Mouse (Mus musculus) forebrain, embryonic 10.5 days (tissue): ENCODE measurements around the gene Gm17535. TPM values are rescaled to one million over a fixed set of nuclear protein-coding genes. Genes with fewer than 3 reads are reported as not detected.
"Not testable (repeated sequence)": the region's sequence is repeated elsewhere in the genome, so short reads cannot be mapped to it uniquely, and the experiment has no call there.

Source experiments
- DNase-seq: peaks from one replicate; pipeline ENCODE4 v3.0.0-alpha.2; 2017; ENCODE audit warnings: low spot score; ENCODE audit errors: extremely low spot score
- H3K27ac ChIP-seq: fragments of 300-500 bp; sonication (generic); 2 replicates; pipeline ENCODE4 v1.5.1; 2016; ENCODE audit warnings: mild to moderate bottlenecking
- H3K27me3 ChIP-seq: fragments of 300-500 bp; sonication (generic); 2 replicates; pipeline ENCODE4 v1.6.1; 2016; ENCODE audit warnings: mild to moderate bottlenecking; ENCODE audit not compliant: poor library complexity, severe bottlenecking
- H3K36me3 ChIP-seq: fragments of 300-500 bp; sonication (generic); replicated peaks from 2 replicates; pipeline ENCODE4 v1.6.1; 2016; ENCODE audit warnings: mild to moderate bottlenecking, moderate library complexity
- H3K4me1 ChIP-seq: fragments of 300-500 bp; sonication (generic); 2 replicates; pipeline ENCODE4 v1.6.1; 2016
- H3K4me3 ChIP-seq: fragments of 300-500 bp; sonication (generic); 2 replicates; pipeline ENCODE4 v1.5.1; 2016; ENCODE audit warnings: mild to moderate bottlenecking, moderate library complexity
- H3K9me3 ChIP-seq: fragments of 300-500 bp; sonication (generic); 2 replicates; pipeline ENCODE4 v1.6.1; 2016; ENCODE audit warnings: mild to moderate bottlenecking, moderate library complexity
- WGBS: fragments of 180-500 bp; shearing (Covaris S2); methylation state at CpG from one replicate; pipeline ENCODE4 v1.1.7; 2016; 5-methylcytosine and 5-hydroxymethylcytosine counted together
- polyA plus RNA-seq: library from polyadenylated mRNA; unstranded; fragments of >200 nt; fragmentation: Nextera tagmentation; extraction: Ambion mirVana; gene quantifications from 2 replicates; pipeline ENCODE4 v1.2.1, GENCODE M21; 2016

The Gm17535 gene
- not detected in 2 replicates for polyA plus RNA-seq

DNA sequence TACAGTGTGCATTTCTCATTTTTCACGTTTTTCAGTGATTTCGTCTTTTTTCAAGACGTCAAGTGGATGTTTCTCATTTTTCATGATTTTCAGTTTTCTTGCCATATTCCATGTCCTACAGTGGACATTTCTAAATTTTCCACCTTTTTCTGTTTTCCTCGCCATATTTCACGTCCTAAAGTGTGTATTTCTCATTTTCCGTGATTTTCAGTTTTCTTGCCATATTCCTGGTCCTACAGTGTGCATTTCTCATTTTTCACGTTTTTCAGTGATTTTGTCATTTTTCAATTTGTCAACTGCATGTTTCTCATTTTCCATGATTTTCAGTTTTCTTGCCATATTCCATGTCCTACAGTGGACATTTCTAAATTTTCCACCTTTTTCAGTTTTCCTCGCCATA lies at the start of gene Gm17535:
Gene Gm17535 (plus strand): TSS at position 301 of the 400 bp plus-strand sequence.
- 47% methylated on average over 1 of the region's 8 CpGs for WGBS
- H3K36me3 ChIP-seq, H3K4me1 ChIP-seq, H3K27me3 ChIP-seq, H3K27ac ChIP-seq, H3K9me3 ChIP-seq, DNase-seq, H3K4me3 ChIP-seq: not testable (repeated sequence)

DNA sequence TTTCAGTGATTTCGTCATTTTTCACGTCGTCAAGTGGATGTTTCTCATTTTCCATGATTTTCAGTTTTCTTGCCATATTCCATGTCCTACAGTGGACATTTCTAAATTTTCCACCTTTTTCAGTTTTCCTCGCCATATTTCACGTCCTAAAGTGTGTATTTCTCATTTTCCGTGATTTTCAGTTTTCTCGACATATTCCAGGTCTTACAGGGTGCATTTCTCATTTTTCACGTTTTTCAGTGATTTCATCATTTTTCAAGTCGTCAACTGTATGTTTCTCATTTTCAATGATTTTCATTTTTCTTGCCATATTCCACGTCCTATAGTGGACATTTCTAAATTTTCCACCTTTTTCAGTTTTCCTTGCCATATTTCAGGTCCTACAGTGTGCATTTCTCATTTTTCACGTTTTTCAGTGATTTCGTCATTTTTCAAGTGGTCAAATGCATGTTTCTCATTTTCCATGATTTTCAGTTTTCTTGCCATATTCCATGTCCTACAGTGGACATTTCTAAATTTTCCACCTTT lies 33.9 kb upstream of the Gm17535 start, which contains the start of gene Gm10722:
Gene Gm10722 (plus strand): TSS at position 478 of the 528 bp plus-strand sequence.
- peak; percentile 40 for DNase-seq
- H3K27me3 ChIP-seq, H3K4me3 ChIP-seq, H3K4me1 ChIP-seq, H3K36me3 ChIP-seq, H3K27ac ChIP-seq, H3K9me3 ChIP-seq: not testable (repeated sequence)
- WGBS, result 72% methylated on average over 12 of the region's 12 CpGs

DNA sequence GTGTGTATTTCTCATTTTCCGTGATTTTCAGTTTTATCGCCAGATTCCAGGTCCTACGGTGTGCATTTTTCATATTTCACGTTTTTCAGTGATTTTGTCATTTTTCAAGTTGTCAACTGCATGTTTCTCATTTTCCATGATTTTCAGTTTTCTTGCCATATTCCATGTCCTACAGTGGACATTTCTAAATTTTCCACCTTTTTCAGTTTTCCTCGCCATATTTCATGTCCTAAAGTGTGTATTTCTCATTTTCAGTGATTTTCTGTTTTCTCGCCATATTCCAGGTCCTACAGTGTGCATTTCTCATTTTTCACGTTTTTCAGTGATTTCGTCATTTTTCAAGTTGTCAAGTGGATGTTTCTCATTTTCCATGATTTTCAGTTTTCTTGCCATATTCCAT lies 33.4 kb upstream of the Gm17535 start:
- H3K27ac ChIP-seq, H3K9me3 ChIP-seq, H3K4me1 ChIP-seq, DNase-seq, H3K4me3 ChIP-seq, H3K36me3 ChIP-seq, H3K27me3 ChIP-seq: not testable (repeated sequence)
- WGBS, result 65% methylated on average over 8 of the region's 8 CpGs

DNA sequence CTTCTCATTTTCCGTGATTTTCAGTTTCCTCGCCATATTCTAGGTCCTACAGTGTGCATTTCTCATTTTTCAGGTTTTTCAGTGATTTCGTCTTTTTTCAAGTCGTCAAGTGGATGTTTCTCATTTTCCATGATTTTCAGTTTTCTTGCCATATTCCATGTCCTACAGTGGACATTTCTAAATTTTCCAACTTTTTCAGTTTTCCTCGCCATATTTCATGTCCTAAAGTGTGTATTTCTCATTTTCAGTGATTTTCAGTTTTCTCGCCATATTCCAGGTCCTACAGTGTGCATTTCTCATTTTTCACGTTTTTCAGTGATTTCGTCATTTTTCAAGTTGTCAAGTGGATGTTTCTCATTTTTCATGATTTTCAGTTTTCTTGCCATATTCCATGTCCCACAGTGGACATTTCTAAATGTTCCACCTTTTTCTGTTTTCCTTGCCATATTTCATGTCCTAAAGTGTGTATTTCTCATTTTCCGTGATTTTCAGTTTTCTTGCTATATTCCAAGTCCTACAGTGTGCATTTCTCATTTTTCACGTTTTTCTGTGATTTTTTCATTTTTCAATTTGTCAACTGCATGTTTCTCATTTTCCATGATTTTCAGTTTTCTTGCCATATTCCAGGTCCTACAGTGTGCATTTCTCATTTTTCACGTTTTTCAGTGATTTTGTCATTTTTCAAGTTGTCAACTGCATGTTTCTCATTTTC lies 32.3 kb upstream of the Gm17535 start:
- H3K4me3 ChIP-seq, H3K27ac ChIP-seq, H3K27me3 ChIP-seq, H3K36me3 ChIP-seq, H3K4me1 ChIP-seq, H3K9me3 ChIP-seq: not testable (repeated sequence)
- WGBS, result 71% methylated on average over 9 of the region's 11 CpGs
- peak; percentile 78 for DNase-seq

DNA sequence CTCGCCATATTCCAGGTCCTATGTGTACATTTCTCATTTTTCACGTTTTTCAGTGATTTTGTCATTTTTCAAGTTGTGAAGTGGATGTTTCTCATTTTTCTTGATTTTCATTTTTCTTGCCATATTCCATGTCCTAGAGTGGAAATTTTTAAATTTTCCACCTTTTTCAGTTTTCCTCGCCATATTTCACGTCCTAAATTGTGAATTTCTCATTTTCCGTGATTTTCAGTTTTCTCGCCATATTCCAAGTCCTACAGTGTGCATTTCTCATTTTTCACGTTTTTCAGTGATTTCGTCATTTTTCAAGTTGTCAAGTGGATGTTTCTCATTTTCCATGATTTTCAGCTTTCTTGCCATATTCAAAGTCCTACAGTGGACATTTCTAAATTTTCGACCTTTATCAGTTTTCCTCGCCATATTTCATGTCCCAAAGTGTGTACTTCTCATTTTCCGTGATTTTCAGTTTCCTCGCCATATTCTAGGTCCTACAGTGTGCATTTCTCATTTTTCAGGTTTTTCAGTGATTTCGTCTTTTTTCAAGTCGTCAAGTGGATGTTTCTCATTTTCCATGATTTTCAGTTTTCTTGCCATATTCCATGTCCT lies 31.5 kb upstream of the Gm17535 start, which contains the start of gene Gm11168:
Gene Gm11168 (plus strand): TSS at position 553 of the 603 bp plus-strand sequence.
- H3K27me3 ChIP-seq, H3K36me3 ChIP-seq, DNase-seq, H3K4me3 ChIP-seq, H3K27ac ChIP-seq, H3K4me1 ChIP-seq: not testable (repeated sequence)
- H3K9me3 ChIP-seq, result peaks cover 12% of the 10 kb centered on the region
- 76% methylated on average over 6 of the region's 14 CpGs for WGBS

DNA sequence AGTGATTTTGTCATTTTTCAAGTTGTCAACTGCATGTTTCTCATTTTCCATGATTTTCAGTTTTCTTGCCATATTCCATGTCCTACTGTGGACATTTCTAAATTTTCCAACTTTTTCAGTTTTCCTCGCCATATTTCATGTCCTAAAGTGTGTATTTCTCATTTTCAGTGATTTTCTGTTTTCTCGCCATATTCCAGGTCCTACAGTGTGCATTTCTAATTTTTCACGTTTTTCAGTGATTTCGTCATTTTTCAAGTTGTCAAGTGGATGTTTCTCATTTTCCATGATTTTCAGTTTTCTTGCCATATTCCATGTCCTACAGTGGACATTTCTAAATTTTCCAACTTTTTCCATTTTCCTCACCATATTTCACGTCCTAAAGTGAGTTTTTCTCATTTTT lies 28.2 kb upstream of the Gm17535 start:
- H3K4me3 ChIP-seq, DNase-seq, H3K4me1 ChIP-seq, H3K27ac ChIP-seq, H3K36me3 ChIP-seq, H3K27me3 ChIP-seq: not testable (repeated sequence)
- 82% methylated on average over 1 of the region's 5 CpGs for WGBS
- peaks cover 12% of the 10 kb centered on the region for H3K9me3 ChIP-seq

DNA sequence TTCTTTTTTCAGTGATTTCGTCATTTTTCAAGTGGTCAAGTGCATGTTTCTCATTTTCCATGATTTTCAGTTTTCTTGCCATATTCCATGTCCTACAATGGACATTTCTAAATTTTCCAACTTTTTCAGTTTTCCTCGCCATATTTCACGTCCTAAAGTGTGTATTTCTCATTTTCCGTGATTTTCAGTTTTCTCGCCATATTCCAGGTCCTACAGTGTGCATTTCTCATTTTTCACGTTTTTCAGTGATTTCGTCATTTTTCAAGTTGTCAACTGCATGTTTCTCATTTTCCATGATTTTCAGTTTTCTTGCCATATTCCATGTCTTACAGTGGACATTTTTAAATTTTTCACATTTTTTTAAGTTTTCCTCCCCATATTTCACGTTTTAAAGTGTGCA lies 27.8 kb upstream of the Gm17535 start:
- not testable (repeated sequence) for H3K27me3 ChIP-seq, H3K27ac ChIP-seq
- 72% methylated on average over 8 of the region's 8 CpGs for WGBS

DNA sequence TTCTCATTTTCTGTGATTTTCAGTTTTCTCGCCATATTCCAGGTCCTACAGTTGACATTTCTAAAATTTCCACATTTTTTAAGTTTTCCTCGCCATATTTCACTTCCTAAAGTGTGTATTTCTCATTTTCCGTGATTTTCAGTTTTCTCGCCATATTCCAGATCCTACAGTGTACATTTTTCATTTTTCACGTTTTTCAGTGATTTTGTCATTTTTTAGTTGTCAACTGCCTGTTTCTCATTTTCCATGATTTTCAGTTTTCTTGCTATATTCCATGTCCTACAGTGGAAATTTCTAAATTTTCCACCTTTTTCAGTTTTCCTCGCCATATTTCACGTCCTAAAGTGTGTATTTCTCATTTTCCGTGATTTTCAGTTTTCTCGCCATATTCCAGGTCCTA lies 27.1 kb upstream of the Gm17535 start:
- not testable (repeated sequence) for H3K27ac ChIP-seq, H3K9me3 ChIP-seq, H3K27me3 ChIP-seq, H3K36me3 ChIP-seq, H3K4me3 ChIP-seq, H3K4me1 ChIP-seq
- peak; percentile 27 for DNase-seq
- 82% methylated on average over 8 of the region's 9 CpGs for WGBS

More for the DNA sequence above, 27.8 kb upstream of the Gm17535 start:
- not testable (repeated sequence) for H3K4me1 ChIP-seq, H3K36me3 ChIP-seq, DNase-seq, H3K4me3 ChIP-seq
- H3K9me3 ChIP-seq, result peaks cover 12% of the 10 kb centered on the region

DNA sequence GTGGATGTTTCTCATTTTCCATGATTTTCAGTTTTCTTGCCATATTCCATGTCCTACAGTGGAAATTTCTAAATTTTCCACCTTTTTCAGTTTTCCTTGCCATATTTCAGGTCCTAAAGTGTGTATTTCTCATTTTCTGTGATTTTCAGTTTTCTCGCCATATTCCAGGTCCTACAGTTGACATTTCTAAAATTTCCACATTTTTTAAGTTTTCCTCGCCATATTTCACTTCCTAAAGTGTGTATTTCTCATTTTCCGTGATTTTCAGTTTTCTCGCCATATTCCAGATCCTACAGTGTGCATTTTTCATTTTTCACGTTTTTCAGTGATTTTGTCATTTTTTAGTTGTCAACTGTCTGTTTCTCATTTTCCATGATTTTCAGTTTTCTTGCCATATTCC lies 25.1 kb upstream of the Gm17535 start:
- H3K9me3 ChIP-seq, H3K27ac ChIP-seq, H3K36me3 ChIP-seq, H3K27me3 ChIP-seq, H3K4me3 ChIP-seq, DNase-seq, H3K4me1 ChIP-seq: not testable (repeated sequence)
- no CpG with 5 or more reads among the region's 5 CpGs for WGBS

DNA sequence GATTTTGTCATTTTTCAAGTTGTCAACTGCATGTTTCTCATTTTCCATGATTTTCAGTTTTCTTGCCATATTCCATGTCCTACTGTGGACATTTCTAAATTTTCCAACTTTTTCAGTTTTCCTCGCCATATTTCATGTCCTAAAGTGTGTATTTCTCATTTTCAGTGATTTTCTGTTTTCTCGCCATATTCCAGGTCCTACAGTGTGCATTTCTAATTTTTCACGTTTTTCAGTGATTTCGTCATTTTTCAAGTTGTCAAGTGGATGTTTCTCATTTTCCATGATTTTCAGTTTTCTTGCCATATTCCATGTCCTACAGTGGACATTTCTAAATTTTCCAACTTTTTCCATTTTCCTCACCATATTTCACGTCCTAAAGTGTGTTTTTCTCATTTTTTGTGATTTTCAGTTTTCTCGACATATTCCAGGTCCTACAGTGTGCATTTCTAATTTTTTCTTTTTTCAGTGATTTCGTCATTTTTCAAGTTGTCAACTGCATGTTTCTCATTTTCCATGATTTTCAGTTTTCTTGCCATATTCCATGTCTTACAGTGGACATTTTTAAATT lies 22.3 kb upstream of the Gm17535 start:
- not testable (repeated sequence) for H3K4me1 ChIP-seq, H3K9me3 ChIP-seq, H3K27ac ChIP-seq, H3K36me3 ChIP-seq, H3K4me3 ChIP-seq, H3K27me3 ChIP-seq, DNase-seq
- WGBS, result 81% methylated on average over 3 of the region's 7 CpGs

DNA sequence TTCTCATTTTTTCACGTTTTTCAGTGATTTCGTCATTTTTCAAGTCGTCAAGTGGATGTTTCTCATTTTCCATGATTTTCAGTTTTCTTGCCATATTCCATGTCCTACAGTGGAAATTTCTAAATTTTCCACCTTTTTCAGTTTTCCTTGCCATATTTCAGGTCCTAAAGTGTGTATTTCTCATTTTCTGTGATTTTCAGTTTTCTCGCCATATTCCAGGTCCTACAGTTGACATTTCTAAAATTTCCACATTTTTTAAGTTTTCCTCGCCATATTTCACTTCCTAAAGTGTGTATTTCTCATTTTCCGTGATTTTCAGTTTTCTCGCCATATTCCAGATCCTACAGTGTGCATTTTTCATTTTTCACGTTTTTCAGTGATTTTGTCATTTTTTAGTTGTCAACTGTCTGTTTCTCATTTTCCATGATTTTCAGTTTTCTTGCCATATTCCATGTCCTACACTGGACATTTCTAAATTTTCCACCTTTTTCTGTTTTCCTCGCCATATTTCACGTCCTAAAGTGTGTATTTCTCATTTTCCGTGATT lies 21.6 kb upstream of the Gm17535 start, which contains the start of gene Gm10721:
Gene Gm10721 (plus strand): TSS at position 408 of the 547 bp plus-strand sequence.
- H3K27me3 ChIP-seq, H3K36me3 ChIP-seq, H3K27ac ChIP-seq, H3K9me3 ChIP-seq, H3K4me3 ChIP-seq, H3K4me1 ChIP-seq, DNase-seq: not testable (repeated sequence)
- WGBS, result no CpG with 5 or more reads among the region's 11 CpGs

DNA sequence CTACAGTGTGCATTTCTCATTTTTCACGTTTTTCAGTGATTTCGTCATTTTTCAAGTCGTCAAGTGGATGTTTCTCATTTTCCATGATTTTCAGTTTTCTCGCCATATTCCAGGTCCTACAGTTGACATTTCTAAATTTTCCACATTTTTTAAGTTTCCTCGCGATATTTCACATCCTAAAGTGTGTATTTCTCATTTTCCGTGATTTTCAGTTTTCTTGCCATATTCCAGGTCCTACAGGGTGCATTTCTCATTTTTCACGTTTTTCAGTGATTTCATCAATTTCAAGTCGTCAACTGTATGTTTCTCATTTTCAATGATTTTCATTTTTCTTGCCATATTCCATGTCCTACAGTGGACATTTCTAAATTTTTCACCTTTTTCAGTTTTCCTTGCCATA lies 19.0 kb upstream of the Gm17535 start, which contains the start of gene Gm10720:
Gene Gm10720 (plus strand): TSS at position 301 of the 400 bp plus-strand sequence.
- DNase-seq, H3K36me3 ChIP-seq, H3K27me3 ChIP-seq, H3K4me3 ChIP-seq, H3K4me1 ChIP-seq, H3K9me3 ChIP-seq, H3K27ac ChIP-seq: not testable (repeated sequence)
- 67% methylated on average over 5 of the region's 9 CpGs for WGBS

DNA sequence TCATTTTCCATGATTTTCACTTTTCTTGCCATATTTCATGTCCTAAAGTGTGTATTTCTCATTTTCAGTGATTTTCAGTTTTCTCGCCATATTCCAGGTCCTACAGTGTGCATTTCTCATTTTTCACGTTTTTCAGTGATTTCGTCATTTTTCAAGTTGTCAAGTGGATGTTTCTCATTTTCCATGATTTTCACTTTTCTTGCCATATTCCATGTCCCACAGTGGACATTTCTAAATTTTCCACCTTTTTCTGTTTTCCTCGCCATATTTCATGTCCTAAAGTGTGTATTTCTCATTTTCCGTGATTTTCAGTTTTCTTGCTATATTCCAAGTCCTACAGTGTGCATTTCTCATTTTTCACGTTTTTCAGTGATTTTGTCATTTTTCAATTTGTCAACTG lies 18.5 kb upstream of the Gm17535 start:
- H3K4me3 ChIP-seq, H3K4me1 ChIP-seq, H3K36me3 ChIP-seq, H3K27me3 ChIP-seq, DNase-seq, H3K9me3 ChIP-seq, H3K27ac ChIP-seq: not testable (repeated sequence)
- 71% methylated on average over 6 of the region's 6 CpGs for WGBS
